Mouse (Mus musculus): Measurements from ENCODE around the gene Cela3b.

GRCm38 (mm10) chr4:137469845-137470692 is 39.7 kb upstream of the Cela3b start:
- TF ChIP-seq GATA1 (IDR thresholded peaks at IDR 0.05; ENCODE audit: borderline replicate concordance, low read length) = no peak
- no peak for TF ChIP-seq CTCF (IDR thresholded peaks at IDR 0.05; ENCODE audit: low read depth, low read length)
- TF ChIP-seq POLR2AphosphoS5 (IDR thresholded peaks at IDR 0.05; ENCODE audit: insufficient replicate concordance, low read depth, low read length) = no peak
- no peak for TF ChIP-seq TAL1 (conservative IDR thresholded peaks at IDR 0.05; ENCODE audit: low read depth, low read length)

Data from G1E (cell line).